Mouse (Mus musculus) heart, adult 2 months (tissue): ENCODE results near the gene Agr2. TPM values are rescaled to one million over a fixed set of nuclear protein-coding genes. Genes with fewer than 3 reads are reported as not detected.

Experiments used
- DNase-seq, 2 experiments: peaks; one replicate each; pipeline ENCODE4 v3.0.0; 2021
- H3K27ac ChIP-seq: fragments of 200-600 bp; 2 replicates; pipeline ENCODE4 v1.8.1; 2022
- H3K27me3 ChIP-seq: fragments of 200-500 bp; 2 replicates; pipeline ENCODE4 v1.6.1; 2012; ENCODE audit warnings: mild to moderate bottlenecking, low read length, inconsistent platforms, mixed read lengths; ENCODE audit not compliant: control insufficient read depth, insufficient read depth
- H3K36me3 ChIP-seq: fragments of 200-500 bp; 2 replicates; pipeline ENCODE4 v1.6.1; 2012; ENCODE audit warnings: low read length, inconsistent platforms; ENCODE audit not compliant: control insufficient read depth, insufficient read depth
- H3K4me1 ChIP-seq: fragments of 200-500 bp; 2 replicates; pipeline ENCODE4 v1.6.1; 2011; ENCODE audit warnings: low read length; ENCODE audit not compliant: control insufficient read depth, insufficient read depth
- H3K4me3 ChIP-seq: fragments of 200-600 bp; 2 replicates; pipeline ENCODE4 v1.8.1; 2022
- H3K79me2 ChIP-seq: fragments of 200-500 bp; replicated peaks from 2 replicates; pipeline ENCODE4 v1.6.1; 2012; ENCODE audit warnings: mild to moderate bottlenecking, inconsistent platforms, low read length, moderate library complexity, mixed read lengths; ENCODE audit not compliant: control insufficient read depth, insufficient read depth
- H3K9ac ChIP-seq: fragments of 200-500 bp; 2 replicates; pipeline ENCODE4 v1.6.1; 2012; ENCODE audit warnings: low read depth, mild to moderate bottlenecking, control low read depth, inconsistent platforms, low read length, mixed read lengths
- CTCF ChIP-seq: fragments of 200-600 bp; IDR thresholded peaks from 2 replicates; pipeline ENCODE4 v1.8.1; 2022; ENCODE audit warnings: antibody characterized with exemption, mild to moderate bottlenecking, moderate library complexity
- EP300 ChIP-seq: fragments of 200-500 bp; IDR thresholded peaks from 2 replicates; pipeline ENCODE4 v1.6.1; 2011; ENCODE audit warnings: low read depth, low read length, control low read depth; ENCODE audit not compliant: insufficient read depth
- POLR2A ChIP-seq: fragments of 200-500 bp; IDR thresholded peaks from 2 replicates; pipeline ENCODE4 v1.6.1; 2011; ENCODE audit warnings: mild to moderate bottlenecking, low read depth, low read length, control low read depth; ENCODE audit not compliant: insufficient read depth
- WGBS: fragments of 180-500 bp; shearing (Covaris S2); methylation state at CpG from one replicate; pipeline ENCODE4 v1.1.7; 2018; 5-methylcytosine and 5-hydroxymethylcytosine counted together
- intact Hi-C: fragments of 180-260 bp; cut with DNase I; formaldehyde crosslinking; loops from one replicate; pipeline ENCODE4 v1.15.1; 2025
- polyA plus RNA-seq: library from polyadenylated mRNA; depleted of rRNA; stranded (reverse); fragments of >200 nt; gene quantifications from 2 replicates; pipeline ENCODE4 v1.2.3, GENCODE M21; 2012
- total RNA-seq, 2 experiments: library from RNA; stranded (reverse); gene quantifications; 2 replicates each; pipeline ENCODE4 v1.2.3; 2021

Agr2 gene
- total and polyA plus RNA-seq, 3 experiments: 2.5 TPM; not detected in 2

- peaks cover 18% of the 10 kb centered on the region for H3K36me3 ChIP-seq
- H3K27me3 ChIP-seq: no peaks in the 10 kb centered on the region
- peak overlapping the region; percentile 81 for H3K27ac ChIP-seq
- H3K79me2 ChIP-seq: no peaks in the 10 kb centered on the region; the same call in none of the 2 replicates
- H3K9ac ChIP-seq: no peak overlapping the region
- H3K4me3 ChIP-seq: no peak overlapping the region
- TF ChIP-seq CTCF (no peak), POLR2A (no peak), EP300 (no peak)
- DNase-seq: peak in 1 of 2 experiments; percentile 31
- intact Hi-C loops: no loop called here
- 42% methylated on average over 5 of the region's 5 CpGs for WGBS
- peaks cover 9% of the 10 kb centered on the region for H3K4me1 ChIP-seq
Measured at GRCm38 (mm10) chr12:36028968-36029645, 36.4 kb downstream of the Agr2 start.

- H3K27ac ChIP-seq: peak overlapping the region; percentile 83
- no peaks in the 10 kb centered on the region; the same call in none of the 2 replicates for H3K79me2 ChIP-seq
- H3K36me3 ChIP-seq: peaks cover 20% of the 10 kb centered on the region
- DNase-seq: no peak
- H3K9ac ChIP-seq: no peak overlapping the region; the same call in 1 of the 2 replicates
- TF ChIP-seq EP300 (no peak), CTCF (no peak), POLR2A (no peak)
- intact Hi-C loops: loop anchor here (10.0 kb wide), 3 partner anchors 155 to 985 kb away; no protein-coding TSS in a partner anchor
- WGBS: 45% methylated on average over 6 of the region's 6 CpGs
- no peaks in the 10 kb centered on the region for H3K27me3 ChIP-seq
- no peak overlapping the region for H3K4me3 ChIP-seq
- H3K4me1 ChIP-seq: peaks cover 10% of the 10 kb centered on the region
Measured at GRCm38 (mm10) chr12:36029687-36030086, 37.0 kb downstream of the Agr2 start.

DNA sequence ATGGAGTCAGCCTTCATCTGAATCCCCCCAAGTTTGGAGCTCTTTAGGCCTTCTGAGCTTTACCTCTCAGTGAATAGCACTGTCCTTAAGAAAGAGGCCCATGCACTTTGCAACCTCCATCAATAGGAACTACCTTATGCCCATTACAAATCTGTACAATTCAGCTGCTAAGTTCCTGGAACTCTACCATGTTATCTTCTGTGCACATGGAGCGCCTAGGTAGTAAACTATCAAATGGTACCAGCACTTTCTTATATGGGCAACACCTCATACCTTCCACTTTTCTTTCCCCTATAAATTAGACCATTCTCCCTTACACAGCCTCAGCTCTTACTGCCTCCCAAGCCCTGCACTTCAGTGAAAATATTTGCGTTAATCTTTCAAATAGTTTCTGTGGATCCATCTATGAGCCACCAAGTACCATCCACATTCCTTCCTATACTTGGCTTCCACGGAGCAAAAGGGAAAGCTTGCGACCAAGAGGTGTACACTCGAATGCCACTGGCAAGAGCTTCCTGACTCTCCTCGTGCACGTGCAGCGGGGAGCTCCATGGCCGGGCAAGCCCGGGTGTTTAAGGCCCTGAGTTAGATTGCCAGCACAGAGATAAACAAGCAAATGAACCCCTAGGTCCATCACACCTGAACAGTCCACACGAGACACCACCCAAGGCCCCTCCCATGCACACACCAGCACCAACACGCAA, 38.1 kb downstream of the Agr2 start:
- WGBS: 57% methylated on average over 12 of the region's 12 CpGs
- H3K36me3 ChIP-seq: peaks cover 20% of the 10 kb centered on the region
- peak overlapping the region; percentile 34 for H3K9ac ChIP-seq
- peak overlapping the region; percentile 83 for H3K27ac ChIP-seq
- intact Hi-C loops: loop anchor here (10.0 kb wide), 3 partner anchors 154 to 984 kb away; no protein-coding TSS in a partner anchor
- H3K79me2 ChIP-seq: no peaks in the 10 kb centered on the region; the same call in none of the 2 replicates
- no peak for DNase-seq
- no peaks in the 10 kb centered on the region for H3K27me3 ChIP-seq
- peaks cover 12% of the 10 kb centered on the region for H3K4me1 ChIP-seq
- no peak overlapping the region; the same call in 1 of the 2 replicates for H3K4me3 ChIP-seq
- TF ChIP-seq CTCF (no peak), POLR2A (no peak), EP300 (no peak)

- Histone ChIP-seq H3K27me3 (no peaks in the 10 kb centered on the region), H3K79me2 (peaks cover 2% of the 10 kb centered on the region; the same call in 1 of the 2 replicates), H3K36me3 (peaks cover 11% of the 10 kb centered on the region), H3K27ac (peak overlapping the region; percentile 93), H3K4me3 (no peak overlapping the region; the same call in 1 of the 2 replicates), H3K4me1 (peaks cover 13% of the 10 kb centered on the region), H3K9ac (peak overlapping the region; percentile 70)
- DNase-seq: peak in 1 of 2 experiments; percentile 48
- 32% methylated on average over 4 of the region's 4 CpGs for WGBS
- TF ChIP-seq EP300: peak; percentile 93
- TF ChIP-seq POLR2A: peak; percentile 71
- 0 out of 2 replicates have a peak, but pooled peaks have one; percentile 6 for TF ChIP-seq CTCF
- intact Hi-C loops: loop anchor here (10.0 kb wide), 3 partner anchors 152 to 982 kb away; no protein-coding TSS in a partner anchor
Measured at GRCm38 (mm10) chr12:36032419-36032818, 39.7 kb downstream of the Agr2 start.

- Histone ChIP-seq H3K27ac (peak overlapping the region; percentile 93), H3K27me3 (no peaks in the 10 kb centered on the region), H3K4me1 (peaks cover 10% of the 10 kb centered on the region), H3K79me2 (0 out of 2 replicates have a peak, but pooled peaks cover 2% of the 10 kb centered on the region), H3K36me3 (peaks cover 9% of the 10 kb centered on the region), H3K9ac (peak overlapping the region; percentile 28; the same call in 1 of the 2 replicates), H3K4me3 (peak overlapping the region; percentile 31)
- TF ChIP-seq POLR2A (0 out of 2 replicates have a peak, but pooled peaks have one; percentile 45), EP300 (no peak), CTCF (no peak)
- DNase-seq: no peak
- intact Hi-C loops: loop anchor here (5.0 to 10.0 kb wide), 4 partner anchors 149 to 1077 kb away; no protein-coding TSS in a partner anchor
- 60% methylated on average over 6 of the region's 6 CpGs for WGBS
Measured at GRCm38 (mm10) chr12:36035501-36035900, 42.8 kb downstream of the Agr2 start.
